Mouse (Mus musculus): ENCODE results near the gene Mrpl11. TPM values are rescaled to one million over a fixed set of nuclear protein-coding genes. Genes with fewer than 3 reads are reported as not detected.
"Not testable (repeated sequence)": the region's sequence is repeated elsewhere in the genome, so short reads cannot be mapped to it uniquely, and the experiment has no call there.

Mrpl11 gene
- polyA plus RNA-seq, 1 experiment: 36.2 TPM

GRCm38 (mm10) chr19:4990716-4991115 lies 28.8 kb downstream of the Mrpl11 start:
- WGBS: 4% methylated on average over 22 of the region's 22 CpGs
- DNase-seq (ENCODE audit: low read depth, low spot score): no peak

GRCm38 (mm10) chr19:4992371-4992770 lies 30.4 kb downstream of the Mrpl11 start:
- DNase-seq (ENCODE audit: low read depth, low spot score): no peak
- 19% methylated on average over 8 of the region's 8 CpGs for WGBS

GRCm38 (mm10) chr19:4992904-4993303 lies 31.0 kb downstream of the Mrpl11 start:
- WGBS: 1% methylated on average over 9 of the region's 9 CpGs
- DNase-seq (ENCODE audit: low read depth, low spot score): no peak

- 62% methylated on average over 5 of the region's 5 CpGs for WGBS
- no peak for DNase-seq (ENCODE audit: low read depth, low spot score)
Observed at GRCm38 (mm10) chr19:4994043-4994442, 32.1 kb downstream of the Mrpl11 start.

- WGBS: 47% methylated on average over 6 of the region's 6 CpGs
Observed at GRCm38 (mm10) chr19:4999445-5000140, 37.6 kb downstream of the Mrpl11 start.

GRCm38 (mm10) chr19:5001666-5002406 lies 39.9 kb downstream of the Mrpl11 start:
- WGBS: 2% methylated on average over 39 of the region's 39 CpGs
- no peak for DNase-seq (ENCODE audit: low read depth, low spot score)

More at GRCm38 (mm10) chr19:4999445-5000140, 37.6 kb downstream of the Mrpl11 start:
- DNase-seq (ENCODE audit: low read depth, low spot score): no peak

GRCm38 (mm10) chr19:5003644-5004043 lies 41.7 kb downstream of the Mrpl11 start:
- WGBS: 47% methylated on average over 2 of the region's 2 CpGs

GRCm38 (mm10) chr19:5004925-5005324 lies 43.0 kb downstream of the Mrpl11 start:
- DNase-seq (ENCODE audit: low read depth, low spot score): no peak

More at GRCm38 (mm10) chr19:5003644-5004043, 41.7 kb downstream of the Mrpl11 start:
- DNase-seq (ENCODE audit: low read depth, low spot score): not testable (repeated sequence)

GRCm38 (mm10) chr19:5013138-5013537 lies 51.2 kb downstream of the Mrpl11 start:
- WGBS: 55% methylated on average over 8 of the region's 8 CpGs
- no peak for DNase-seq (ENCODE audit: low read depth, low spot score)

More at GRCm38 (mm10) chr19:5004925-5005324, 43.0 kb downstream of the Mrpl11 start:
- 36% methylated on average over 4 of the region's 4 CpGs for WGBS

- 13% methylated on average over 8 of the region's 8 CpGs for WGBS
- no peak for DNase-seq (ENCODE audit: low read depth, low spot score)
Observed at GRCm38 (mm10) chr19:5014961-5015398, 53.0 kb downstream of the Mrpl11 start.

- DNase-seq (ENCODE audit: low read depth, low spot score): no peak
- 20% methylated on average over 10 of the region's 10 CpGs for WGBS
Observed at GRCm38 (mm10) chr19:5016221-5016742, 54.3 kb downstream of the Mrpl11 start.

Other genes starting within 250 kb of the Mrpl11 start
- gene Rbm4b, start 205.7 kb upstream of the Mrpl11 start, polyA plus RNA-seq (2012; rRNA removed): 3.6 and 4.6 TPM in 2 replicates
- gene Rbm4, start 168.2 kb upstream of the Mrpl11 start, polyA plus RNA-seq (2012; rRNA removed): 39.5 and 48.7 TPM in 2 replicates
- gene Gm21992, start 150.5 kb upstream of the Mrpl11 start, polyA plus RNA-seq (2012; rRNA removed): 18.5 and 22.6 TPM in 2 replicates
- gene Rbm14, start 150.5 kb upstream of the Mrpl11 start, polyA plus RNA-seq (2012; rRNA removed): 39.5 and 48.9 TPM in 2 replicates
- gene Ccs, start 122.8 kb upstream of the Mrpl11 start, polyA plus RNA-seq (2012; rRNA removed): 42.6 and 46.5 TPM in 2 replicates
- 0.09 and 0.19 TPM in 2 replicates for gene Ccdc87, start 122.8 kb upstream of the Mrpl11 start, polyA plus RNA-seq (2012; rRNA removed)
- gene Ctsf, start 107.0 kb upstream of the Mrpl11 start, polyA plus RNA-seq (2012; rRNA removed): 12.1 and 13.7 TPM in 2 replicates
- gene Actn3, start 84.2 kb upstream of the Mrpl11 start, polyA plus RNA-seq (2012; rRNA removed): 0.40 and 0.66 TPM in 2 replicates
- 14.8 and 20.9 TPM in 2 replicates for gene Zdhhc24, start 83.5 kb upstream of the Mrpl11 start, polyA plus RNA-seq (2012; rRNA removed)
- gene Bbs1, start 55.5 kb upstream of the Mrpl11 start, polyA plus RNA-seq (2012; rRNA removed): 1.3 and 1.5 TPM in 2 replicates
- gene Dpp3, start 33.9 kb upstream of the Mrpl11 start, polyA plus RNA-seq (2012; rRNA removed): 126 and 154 TPM in 2 replicates
- 1.1 and 1.5 TPM in 2 replicates for gene Peli3, start 19.0 kb upstream of the Mrpl11 start, polyA plus RNA-seq (2012; rRNA removed)
- gene Npas4, start 28.2 kb downstream of the Mrpl11 start, polyA plus RNA-seq (2012; rRNA removed): 1.4 and 1.6 TPM in 2 replicates
- 3.6 and 6.8 TPM in 2 replicates for gene Slc29a2, start 61.7 kb downstream of the Mrpl11 start, polyA plus RNA-seq (2012; rRNA removed)
- gene B4gat1, start 76.7 kb downstream of the Mrpl11 start, polyA plus RNA-seq (2012; rRNA removed): 13.6 and 14.7 TPM in 2 replicates
- gene AC124502.3, start 76.7 kb downstream of the Mrpl11 start, polyA plus RNA-seq (2012; rRNA removed): 0.64 and 0.67 TPM in 2 replicates
- gene Brms1, start 79.2 kb downstream of the Mrpl11 start, polyA plus RNA-seq (2012; rRNA removed): 44.3 and 46.3 TPM in 2 replicates
- gene Rin1, start 88.3 kb downstream of the Mrpl11 start, polyA plus RNA-seq (2012; rRNA removed): 3.2 and 7.0 TPM in 2 replicates
- gene Cd248, start 105.9 kb downstream of the Mrpl11 start, polyA plus RNA-seq (2012; rRNA removed): 4.1 and 5.4 TPM in 2 replicates
- 1.8 and 2.0 TPM in 2 replicates for gene Tmem151a, start 123.4 kb downstream of the Mrpl11 start, polyA plus RNA-seq (2012; rRNA removed)
- 224 and 270 TPM in 2 replicates for gene Yif1a, start 126.4 kb downstream of the Mrpl11 start, polyA plus RNA-seq (2012; rRNA removed)
- 1.3 and 1.5 TPM in 2 replicates for gene Cnih2, start 136.4 kb downstream of the Mrpl11 start, polyA plus RNA-seq (2012; rRNA removed)
- gene Rab1b, start 144.9 kb downstream of the Mrpl11 start, polyA plus RNA-seq (2012; rRNA removed): 181 and 205 TPM in 2 replicates
- 13.6 and 17.0 TPM in 2 replicates for gene Klc2, start 156.4 kb downstream of the Mrpl11 start, polyA plus RNA-seq (2012; rRNA removed)

Data from large intestine, adult 2 months (tissue).